Mouse (Mus musculus) embryonic facial prominence, embryonic 11.5 days (tissue): Measurements from ENCODE around the gene Gm20390. TPM values are rescaled to one million over a fixed set of nuclear protein-coding genes. Genes with fewer than 3 reads are reported as not detected.
"Not testable (repeated sequence)": the region's sequence is repeated elsewhere in the genome, so short reads cannot be mapped to it uniquely, and the experiment has no call there.

Experiments
- ATAC-seq: fragments of 200-750 bp; cut with Nextera tagmentation; replicated peaks from 2 replicates; pipeline ENCODE4 v1.8.0; 2017; ENCODE audit warnings: low read depth; ENCODE audit not compliant: insufficient number of reproducible peaks, low FRiP score, low TSS enrichment
- DNase-seq: peaks from one replicate; pipeline ENCODE4 v3.0.0-alpha.2; 2015; ENCODE audit warnings: low spot score
- H3K27ac ChIP-seq: fragments of 300-500 bp; sonication (generic); replicated peaks from 2 replicates; pipeline ENCODE4 v1.5.1; 2014; ENCODE audit warnings: mild to moderate bottlenecking, low read depth, low read length, control low read depth
- H3K27me3 ChIP-seq: fragments of 300-500 bp; sonication (generic); 2 replicates; pipeline ENCODE4 v1.6.1; 2014; ENCODE audit warnings: mild to moderate bottlenecking, low read length, moderate library complexity, mixed read lengths; ENCODE audit not compliant: control insufficient read depth, insufficient read depth
- H3K36me3 ChIP-seq: fragments of 300-500 bp; sonication (generic); replicated peaks from 2 replicates; pipeline ENCODE4 v1.6.1; 2014; ENCODE audit warnings: low read depth, mild to moderate bottlenecking, low read length, moderate library complexity, mixed read lengths; ENCODE audit not compliant: control insufficient read depth, insufficient read depth
- H3K4me1 ChIP-seq: fragments of 300-500 bp; sonication (generic); 2 replicates; pipeline ENCODE4 v1.6.1; 2014; ENCODE audit warnings: low read length, mixed read lengths; ENCODE audit not compliant: control insufficient read depth, insufficient read depth
- H3K4me2 ChIP-seq: fragments of 300-500 bp; sonication (generic); 2 replicates; pipeline ENCODE4 v1.6.1; 2014; ENCODE audit warnings: low read depth, mild to moderate bottlenecking, control low read depth, low read length, moderate library complexity
- H3K4me3 ChIP-seq: fragments of 300-500 bp; sonication (generic); 2 replicates; pipeline ENCODE4 v1.5.1; 2014; ENCODE audit warnings: low read depth, low read length, control low read depth
- H3K9ac ChIP-seq: fragments of 300-500 bp; sonication (generic); replicated peaks from 2 replicates; pipeline ENCODE4 v1.6.1; 2014; ENCODE audit warnings: mild to moderate bottlenecking, control low read depth, low read length
- H3K9me3 ChIP-seq: fragments of 300-500 bp; sonication (generic); replicated peaks from 2 replicates; pipeline ENCODE4 v1.6.1; 2016; ENCODE audit warnings: mild to moderate bottlenecking, low read length, inconsistent platforms, mixed read lengths; ENCODE audit not compliant: control insufficient read depth
- WGBS: fragments of 180-500 bp; shearing (Covaris S2); extraction: QIAGEN DNeasy Blood & Tissue Kit; methylation state at CpG from one replicate; pipeline ENCODE4 v1.1.7; 2014; 5-methylcytosine and 5-hydroxymethylcytosine counted together
- polyA plus RNA-seq: library from polyadenylated mRNA; unstranded; fragments of >200 nt; fragmentation: Nextera tagmentation; extraction: Ambion mirVana; gene quantifications from 2 replicates; pipeline ENCODE4 v1.2.1, GENCODE M21; 2014

Gm20390 gene
- polyA plus RNA-seq, 1 experiment from 2014 or later = 429 TPM

- Histone ChIP-seq H3K9me3 (no peaks in the 10 kb centered on the region), H3K27ac (no peak overlapping the region), H3K4me2 (no peak overlapping the region), H3K9ac (no peak overlapping the region), H3K36me3 (peaks cover 10% of the 10 kb centered on the region), H3K4me1 (no peaks in the 10 kb centered on the region; the same call in 1 of the 2 replicates), H3K4me3 (no peak overlapping the region), H3K27me3 (no peaks in the 10 kb centered on the region)
- 83% methylated on average over 9 of the region's 9 CpGs for WGBS
- ATAC-seq (no peak), DNase-seq (no peak)
Measured at GRCm38 (mm10) chr11:93948887-93949567, 19.1 kb downstream of the Gm20390 start.

DNA sequence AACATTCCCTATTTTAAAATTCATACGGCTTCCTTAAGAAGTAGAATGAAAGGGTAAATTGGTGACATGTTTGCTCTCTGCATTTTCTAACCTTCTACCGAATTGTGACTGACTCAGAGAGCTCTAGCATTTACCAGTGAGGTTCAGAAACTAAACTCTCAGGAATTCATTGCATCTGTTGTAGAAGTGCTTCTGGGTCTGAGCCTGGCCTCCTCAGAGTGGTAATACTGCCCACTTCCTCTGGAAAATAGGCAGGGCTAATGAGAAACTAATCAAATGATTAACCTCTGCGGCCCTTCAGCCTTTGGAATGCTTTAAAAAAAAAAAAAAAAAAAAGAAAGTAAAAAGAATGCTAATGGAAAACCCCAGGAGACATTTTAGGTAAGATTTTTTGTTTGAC, 23.1 kb downstream of the Gm20390 start:
- no peaks in the 10 kb centered on the region for H3K9me3 ChIP-seq
- H3K4me2 ChIP-seq = no peak overlapping the region
- no peaks in the 10 kb centered on the region for H3K4me1 ChIP-seq
- 37% methylated on average over 3 of the region's 3 CpGs for WGBS
- H3K9ac ChIP-seq = no peak overlapping the region
- H3K27me3 ChIP-seq = no peaks in the 10 kb centered on the region
- peaks cover 9% of the 10 kb centered on the region for H3K36me3 ChIP-seq
- peak; percentile 30 for DNase-seq
- no peak overlapping the region for H3K4me3 ChIP-seq
- ATAC-seq = no peak
- no peak overlapping the region for H3K27ac ChIP-seq

GRCm38 (mm10) chr11:93940906-93941305, 27.2 kb downstream of the Gm20390 start:
- Histone ChIP-seq H3K36me3 (peaks cover 2% of the 10 kb centered on the region; the same call in 1 of the 2 replicates), H3K27me3 (no peaks in the 10 kb centered on the region), H3K27ac (no peak overlapping the region), H3K9me3 (no peaks in the 10 kb centered on the region), H3K4me2 (no peak overlapping the region), H3K9ac (no peak overlapping the region), H3K4me1 (no peaks in the 10 kb centered on the region), H3K4me3 (no peak overlapping the region)
- WGBS = 89% methylated on average over 2 of the region's 2 CpGs
- DNase-seq = no peak
- ATAC-seq = no peak

- ATAC-seq (no peak), DNase-seq (no peak)
- no peaks in the 10 kb centered on the region for H3K4me1 ChIP-seq
- no peaks in the 10 kb centered on the region for H3K27me3 ChIP-seq
- no peak overlapping the region for H3K9ac ChIP-seq
- H3K4me3 ChIP-seq = no peak overlapping the region
- H3K36me3 ChIP-seq = peaks cover 9% of the 10 kb centered on the region
- no peak overlapping the region for H3K4me2 ChIP-seq
- H3K9me3 ChIP-seq = no peaks in the 10 kb centered on the region
- H3K27ac ChIP-seq = no peak overlapping the region
Measured at GRCm38 (mm10) chr11:93929106-93929505, 39.0 kb downstream of the Gm20390 start.

DNA sequence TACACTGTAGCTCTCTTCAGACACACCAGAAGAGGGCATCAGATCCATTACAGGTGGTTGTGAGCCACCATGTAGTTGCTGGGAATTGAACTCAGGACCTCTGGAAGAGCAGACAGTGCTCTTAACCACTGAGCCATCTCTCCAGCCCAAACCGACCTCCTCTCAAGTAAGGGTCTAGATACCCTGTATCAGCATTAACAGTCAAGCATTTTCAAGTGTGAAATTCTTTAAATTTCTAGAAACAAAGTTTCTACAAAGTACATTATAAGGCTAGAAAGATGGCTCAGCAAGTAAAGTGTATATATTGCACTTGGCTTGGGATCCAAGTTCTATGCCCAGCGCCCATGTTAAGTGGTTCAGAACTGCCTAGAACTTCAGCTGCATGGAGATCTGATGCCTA, 53.1 kb downstream of the Gm20390 start:
- not testable (repeated sequence) for H3K4me2 ChIP-seq, ATAC-seq, H3K36me3 ChIP-seq, H3K27me3 ChIP-seq, H3K27ac ChIP-seq, H3K9ac ChIP-seq, H3K4me1 ChIP-seq, H3K4me3 ChIP-seq, H3K9me3 ChIP-seq, DNase-seq
- 93% methylated on average over 2 of the region's 2 CpGs for WGBS

DNA sequence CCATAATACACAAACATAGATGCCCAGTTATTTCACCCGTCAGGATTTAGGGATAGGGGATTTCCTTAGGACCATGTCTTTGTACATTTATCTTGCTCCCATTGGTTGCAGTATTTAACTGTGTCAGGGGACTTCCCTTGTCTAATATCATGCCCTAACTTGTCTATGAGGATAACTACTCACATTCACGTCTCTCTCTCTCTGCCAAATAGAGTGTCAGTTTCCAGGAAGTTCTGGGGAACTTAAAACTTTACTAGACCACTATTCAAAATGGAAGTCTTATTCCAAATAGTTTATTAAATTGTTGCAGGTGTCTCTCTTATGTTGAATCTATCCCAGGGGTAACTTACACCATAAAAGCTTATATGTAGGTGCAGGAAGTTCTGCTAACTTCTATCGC, 56.5 kb downstream of the Gm20390 start:
- Histone ChIP-seq H3K36me3 (peaks cover 2% of the 10 kb centered on the region), H3K9me3 (no peaks in the 10 kb centered on the region), H3K9ac (no peak overlapping the region), H3K4me3 (no peak overlapping the region), H3K4me2 (no peak overlapping the region), H3K27ac (no peak overlapping the region), H3K4me1 (no peaks in the 10 kb centered on the region), H3K27me3 (no peaks in the 10 kb centered on the region)
- DNase-seq (no peak), ATAC-seq (no peak)
- 89% methylated on average over 3 of the region's 3 CpGs for WGBS

GRCm38 (mm10) chr11:93908829-93909228, 59.3 kb downstream of the Gm20390 start:
- no peaks in the 10 kb centered on the region for H3K4me1 ChIP-seq
- no peaks in the 10 kb centered on the region for H3K27me3 ChIP-seq
- no peak overlapping the region for H3K4me2 ChIP-seq
- H3K9me3 ChIP-seq = no peaks in the 10 kb centered on the region
- H3K4me3 ChIP-seq = no peak overlapping the region
- ATAC-seq = no peak
- peaks cover 2% of the 10 kb centered on the region; the same call in 1 of the 2 replicates for H3K36me3 ChIP-seq
- H3K9ac ChIP-seq = no peak overlapping the region
- no peak overlapping the region for H3K27ac ChIP-seq
- WGBS = 93% methylated on average over 9 of the region's 9 CpGs
- no peak for DNase-seq

DNA sequence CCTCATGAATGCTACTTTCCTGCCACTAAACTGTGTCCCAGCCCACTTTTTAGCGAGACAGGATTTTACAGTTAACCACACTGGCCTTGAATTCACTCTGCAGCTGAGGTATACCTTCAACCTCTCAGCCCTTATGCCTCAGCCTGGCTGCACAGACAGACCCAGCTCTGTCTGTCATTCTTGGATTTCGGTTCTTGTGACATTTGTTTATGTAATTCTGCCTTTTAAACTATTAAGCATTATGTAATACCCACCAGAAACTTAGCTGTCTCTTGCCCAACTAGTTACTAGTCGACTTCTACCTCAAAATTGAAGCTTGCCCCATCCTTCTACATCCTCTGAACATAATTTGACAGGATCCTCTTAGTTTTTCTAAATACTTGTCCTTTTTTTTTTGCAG, 60.3 kb downstream of the Gm20390 start:
- Histone ChIP-seq H3K4me1 (no peaks in the 10 kb centered on the region), H3K9ac (no peak overlapping the region), H3K4me3 (no peak overlapping the region), H3K27ac (no peak overlapping the region), H3K36me3 (peaks cover 2% of the 10 kb centered on the region; the same call in 1 of the 2 replicates), H3K27me3 (no peaks in the 10 kb centered on the region), H3K9me3 (no peaks in the 10 kb centered on the region), H3K4me2 (no peak overlapping the region)
- ATAC-seq (no peak), DNase-seq (no peak)
- 87% methylated on average over 3 of the region's 3 CpGs for WGBS
